Mouse (Mus musculus) embryonic facial prominence, embryonic 11.5 days (tissue): ENCODE data around the gene Bcl2. TPM values are rescaled to one million over a fixed set of nuclear protein-coding genes. Genes with fewer than 3 reads are reported as not detected.

ENCODE experiments used
- microRNA-seq: library from miRNA; unstranded; fragments of <30 nt; microRNA quantifications from one replicate; pipeline ENCODE4, GENCODE M21; 2016; ENCODE audit warnings: borderline number of aligned reads
- polyA plus RNA-seq: library from polyadenylated mRNA; unstranded; fragments of >200 nt; fragmentation: Nextera tagmentation; extraction: Ambion mirVana; gene quantifications from 2 replicates; pipeline ENCODE4 v1.2.1, GENCODE M21; 2014

Gene Bcl2
- polyA plus RNA-seq, 1 experiment from 2014 or later = 7.1 TPM

Small RNA genes lying within 50 kb of the gene (microRNA-seq; reads per million reads assigned to microRNA genes)
- gene Mir3473f = not detected

Other genes with a start within 250 kb of the Bcl2 start
- gene Kdsr, start 45.5 kb upstream of the Bcl2 start, polyA plus RNA-seq = 12.1 and 12.9 TPM in 2 replicates
- gene Vps4b, start 82.5 kb upstream of the Bcl2 start, polyA plus RNA-seq = 87.8 and 90.2 TPM in 2 replicates
- gene Serpinb5, start 146.9 kb upstream of the Bcl2 start, polyA plus RNA-seq = 0.42 and 0.46 TPM in 2 replicates
- not detected in 2 replicates for gene Serpinb12, start 220.2 kb upstream of the Bcl2 start, polyA plus RNA-seq